Mouse (Mus musculus): ENCODE results near the gene Dlx3. TPM values are rescaled to one million over a fixed set of nuclear protein-coding genes. Genes with fewer than 3 reads are reported as not detected.

The Dlx3 gene
- total and polyA plus RNA-seq, 2 experiments from 2014 or later, result 0.14 TPM; not detected in 1

- H3K4me3 ChIP-seq (ENCODE audit: low read depth, low read length), result no peak overlapping the region
Observed at GRCm38 (mm10) chr11:95080783-95081182, 39.1 kb upstream of the Dlx3 start.

GRCm38 (mm10) chr11:95082896-95083295 lies 37.0 kb upstream of the Dlx3 start:
- no peaks in the 10 kb centered on the region for H3K36me3 ChIP-seq (ENCODE audit: insufficient read depth)
- peaks cover 8% of the 10 kb centered on the region; the same call in 1 of the 2 replicates for H3K27me3 ChIP-seq (ENCODE audit: insufficient read depth, low read length)
- no peaks in the 10 kb centered on the region for H3K9me3 ChIP-seq (ENCODE audit: low read length)
- ATAC-seq (no peak), DNase-seq (no peak)
- no peak overlapping the region for H3K9ac ChIP-seq
- H3K27ac ChIP-seq (ENCODE audit: low read depth, low read length), result no peak overlapping the region
- 91% methylated on average over 7 of the region's 7 CpGs for WGBS
- no peak overlapping the region for H3K4me3 ChIP-seq (ENCODE audit: low read depth, low read length)
- H3K4me2 ChIP-seq (ENCODE audit: low read depth), result no peak overlapping the region
- H3K4me1 ChIP-seq (ENCODE audit: insufficient read depth), result no peaks in the 10 kb centered on the region
- TF ChIP-seq CTCF (IDR thresholded peaks at IDR 0.05; ENCODE audit: low read depth), result no peak

More at GRCm38 (mm10) chr11:95080783-95081182, 39.1 kb upstream of the Dlx3 start:
- no peak overlapping the region for H3K9ac ChIP-seq
- no peaks in the 10 kb centered on the region for H3K9me3 ChIP-seq (ENCODE audit: low read length)
- WGBS, result 85% methylated on average over 6 of the region's 6 CpGs
- ATAC-seq (no peak), DNase-seq (no peak)
- no peaks in the 10 kb centered on the region for H3K36me3 ChIP-seq (ENCODE audit: insufficient read depth)
- no peaks in the 10 kb centered on the region for H3K4me1 ChIP-seq (ENCODE audit: insufficient read depth)
- no peak overlapping the region for H3K27ac ChIP-seq (ENCODE audit: low read depth, low read length)
- H3K27me3 ChIP-seq (ENCODE audit: insufficient read depth, low read length), result peaks cover 12% of the 10 kb centered on the region; the same call in 1 of the 2 replicates
- no peak overlapping the region for H3K4me2 ChIP-seq (ENCODE audit: low read depth)
- no peak for TF ChIP-seq CTCF (IDR thresholded peaks at IDR 0.05; ENCODE audit: low read depth)

- ATAC-seq, result no peak
- 30% methylated on average over 4 of the region's 4 CpGs for WGBS
Observed at GRCm38 (mm10) chr11:95084175-95084574, 35.7 kb upstream of the Dlx3 start.

GRCm38 (mm10) chr11:95084811-95085382 lies 35.0 kb upstream of the Dlx3 start:
- DNase-seq (no peak), ATAC-seq (no peak)
- Histone ChIP-seq H3K4me2 (ENCODE audit: low read depth) (no peak overlapping the region), H3K27me3 (ENCODE audit: insufficient read depth, low read length) (no peaks in the 10 kb centered on the region), H3K27ac (ENCODE audit: low read depth, low read length) (no peak overlapping the region), H3K4me1 (ENCODE audit: insufficient read depth) (no peaks in the 10 kb centered on the region), H3K9me3 (ENCODE audit: low read length) (no peaks in the 10 kb centered on the region), H3K36me3 (ENCODE audit: insufficient read depth) (no peaks in the 10 kb centered on the region), H3K4me3 (ENCODE audit: low read depth, low read length) (no peak overlapping the region), H3K9ac (no peak overlapping the region)
- no peak for TF ChIP-seq CTCF (IDR thresholded peaks at IDR 0.05; ENCODE audit: low read depth)
- 43% methylated on average over 5 of the region's 5 CpGs for WGBS

More at GRCm38 (mm10) chr11:95084175-95084574, 35.7 kb upstream of the Dlx3 start:
- no peak for TF ChIP-seq CTCF (IDR thresholded peaks at IDR 0.05; ENCODE audit: low read depth)
- no peaks in the 10 kb centered on the region for H3K27me3 ChIP-seq (ENCODE audit: insufficient read depth, low read length)
- no peak overlapping the region for H3K4me3 ChIP-seq (ENCODE audit: low read depth, low read length)
- no peak overlapping the region for H3K4me2 ChIP-seq (ENCODE audit: low read depth)
- no peaks in the 10 kb centered on the region for H3K4me1 ChIP-seq (ENCODE audit: insufficient read depth)
- no peaks in the 10 kb centered on the region for H3K9me3 ChIP-seq (ENCODE audit: low read length)
- no peak overlapping the region for H3K9ac ChIP-seq
- no peak for DNase-seq
- no peak overlapping the region for H3K27ac ChIP-seq (ENCODE audit: low read depth, low read length)
- no peaks in the 10 kb centered on the region for H3K36me3 ChIP-seq (ENCODE audit: insufficient read depth)

GRCm38 (mm10) chr11:95085710-95086109 lies 34.2 kb upstream of the Dlx3 start:
- H3K9ac ChIP-seq, result no peak overlapping the region
- no peaks in the 10 kb centered on the region for H3K9me3 ChIP-seq (ENCODE audit: low read length)
- ATAC-seq, result no peak
- TF ChIP-seq CTCF (IDR thresholded peaks at IDR 0.05; ENCODE audit: low read depth), result no peak
- H3K27ac ChIP-seq (ENCODE audit: low read depth, low read length), result no peak overlapping the region
- H3K4me1 ChIP-seq (ENCODE audit: insufficient read depth), result no peaks in the 10 kb centered on the region
- H3K4me2 ChIP-seq (ENCODE audit: low read depth), result no peak overlapping the region
- DNase-seq, result no peak
- no peak overlapping the region for H3K4me3 ChIP-seq (ENCODE audit: low read depth, low read length)
- WGBS, result 28% methylated on average over 5 of the region's 5 CpGs
- no peaks in the 10 kb centered on the region for H3K27me3 ChIP-seq (ENCODE audit: insufficient read depth, low read length)
- H3K36me3 ChIP-seq (ENCODE audit: insufficient read depth), result no peaks in the 10 kb centered on the region

- 56% methylated on average over 5 of the region's 5 CpGs for WGBS
Observed at GRCm38 (mm10) chr11:95086229-95086628, 33.7 kb upstream of the Dlx3 start.

GRCm38 (mm10) chr11:95087301-95088228 lies 32.4 kb upstream of the Dlx3 start:
- no peak for TF ChIP-seq CTCF (IDR thresholded peaks at IDR 0.05; ENCODE audit: low read depth)
- WGBS, result 68% methylated on average over 17 of the region's 17 CpGs
- ATAC-seq, result no peak

More at GRCm38 (mm10) chr11:95086229-95086628, 33.7 kb upstream of the Dlx3 start:
- Histone ChIP-seq H3K27ac (ENCODE audit: low read depth, low read length) (no peak overlapping the region), H3K9ac (no peak overlapping the region), H3K27me3 (ENCODE audit: insufficient read depth, low read length) (no peaks in the 10 kb centered on the region), H3K9me3 (ENCODE audit: low read length) (no peaks in the 10 kb centered on the region), H3K4me1 (ENCODE audit: insufficient read depth) (no peaks in the 10 kb centered on the region), H3K4me2 (ENCODE audit: low read depth) (no peak overlapping the region), H3K4me3 (ENCODE audit: low read depth, low read length) (no peak overlapping the region), H3K36me3 (ENCODE audit: insufficient read depth) (no peaks in the 10 kb centered on the region)
- ATAC-seq (no peak), DNase-seq (no peak)
- no peak for TF ChIP-seq CTCF (IDR thresholded peaks at IDR 0.05; ENCODE audit: low read depth)

More at GRCm38 (mm10) chr11:95087301-95088228, 32.4 kb upstream of the Dlx3 start:
- Histone ChIP-seq H3K27ac (ENCODE audit: low read depth, low read length) (no peak overlapping the region), H3K4me2 (ENCODE audit: low read depth) (no peak overlapping the region), H3K4me1 (ENCODE audit: insufficient read depth) (no peaks in the 10 kb centered on the region), H3K27me3 (ENCODE audit: insufficient read depth, low read length) (no peaks in the 10 kb centered on the region), H3K9ac (no peak overlapping the region), H3K9me3 (ENCODE audit: low read length) (no peaks in the 10 kb centered on the region), H3K4me3 (ENCODE audit: low read depth, low read length) (no peak overlapping the region), H3K36me3 (ENCODE audit: insufficient read depth) (no peaks in the 10 kb centered on the region)
- no peak for DNase-seq
